Mouse (Mus musculus) spleen, adult 2 months (tissue): ENCODE data around the gene Bcar3.

Experiments used
- CTCF ChIP-seq: fragments of 200-500 bp; IDR thresholded peaks from 2 replicates; pipeline ENCODE4 v1.5.1; 2011; ENCODE audit warnings: mild to moderate bottlenecking, inconsistent platforms; ENCODE audit not compliant: insufficient read depth, insufficient read length, insufficient replicate concordance; ENCODE audit errors: extremely low read depth
- POLR2A ChIP-seq: fragments of 200-500 bp; IDR thresholded peaks from 2 replicates; pipeline ENCODE4 v1.6.1; 2011; ENCODE audit warnings: low read depth, low read length, inconsistent platforms

DNA sequence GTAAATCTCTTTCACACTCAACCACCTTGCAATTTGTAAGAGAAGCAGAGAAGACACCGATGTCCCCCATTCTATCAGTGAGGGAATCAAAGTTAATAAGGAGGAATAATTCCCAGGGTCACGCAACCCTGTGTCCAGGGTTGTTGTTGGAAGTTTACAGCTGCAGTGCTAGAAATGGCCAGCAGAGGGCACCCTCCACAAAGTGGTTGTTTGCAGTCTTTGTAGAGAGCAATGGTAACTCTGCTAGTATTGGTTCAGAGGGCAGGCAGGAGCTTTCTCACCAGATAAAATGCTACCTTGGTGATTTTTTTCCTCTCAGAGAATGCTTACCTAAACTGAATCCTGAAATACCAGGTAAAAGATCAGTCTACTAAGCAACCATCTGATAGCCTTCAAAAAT is 18.1 kb downstream of the Bcar3 start:
- TF ChIP-seq CTCF, result peak; percentile 85; the same call in 1 of the 2 replicates
- no peak for TF ChIP-seq POLR2A
